Mouse (Mus musculus) frontal cortex, adult 2 months (tissue): Measurements from ENCODE around the gene Tuba8. TPM values are rescaled to one million over a fixed set of nuclear protein-coding genes. Genes with fewer than 3 reads are reported as not detected.

Experiments used
- DNase-seq, 2 experiments: peaks; one replicate each; pipeline ENCODE4 v3.0.0; 2022; ENCODE audit warnings: low spot score in 1 of 2; ENCODE audit errors: extremely low spot score in 1 of 2
- polyA plus RNA-seq: library from polyadenylated mRNA; depleted of rRNA; stranded (reverse); fragments of >200 nt; gene quantifications from 2 replicates; pipeline ENCODE4 v1.2.3, GENCODE M21; 2012; rRNA removed

The Tuba8 gene
- polyA plus RNA-seq: 15.4 and 21.0 TPM in 2 replicates

DNA sequence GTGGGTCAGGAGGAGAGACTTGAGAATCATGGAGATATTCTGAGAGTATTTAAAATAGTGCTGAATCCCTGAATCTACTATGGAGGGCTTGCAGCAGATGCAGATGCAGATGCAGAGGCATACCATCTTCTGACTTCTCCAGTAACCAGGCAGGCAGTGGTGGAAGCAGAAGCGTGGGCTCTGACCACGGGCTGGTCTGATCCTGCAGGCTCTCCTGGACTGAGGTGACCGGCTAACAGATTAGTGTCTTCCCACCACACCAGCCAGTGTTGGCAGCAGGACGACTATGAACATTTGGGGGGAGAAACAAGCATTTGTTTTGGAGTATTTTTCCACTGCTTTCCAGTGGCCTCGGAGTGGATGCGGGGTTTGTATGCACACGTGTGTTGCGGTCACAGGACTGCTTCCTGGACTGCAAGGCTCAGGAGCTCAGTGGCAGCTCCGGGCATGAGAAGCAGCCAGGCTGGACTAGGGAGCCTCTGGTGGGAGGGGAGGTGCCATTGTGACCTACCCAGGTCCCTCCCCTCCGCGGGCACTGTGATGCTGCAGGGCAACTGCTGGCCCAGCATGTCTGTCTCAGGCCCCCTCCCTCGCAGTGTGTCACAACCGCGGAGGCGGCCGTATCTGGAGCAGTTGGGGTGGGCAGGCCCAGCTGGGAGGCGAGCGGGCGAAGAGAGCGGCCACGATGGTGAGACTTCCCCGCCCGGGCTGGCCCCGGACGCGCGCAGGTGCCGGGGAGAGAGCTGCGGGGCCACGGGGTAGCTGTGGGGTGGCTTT is at the start of gene Tuba8:
TSS of gene Tuba8 (plus strand) at position 548 of the 777 bp plus-strand sequence.
- DNase-seq: peak; percentile 55 to 73

DNA sequence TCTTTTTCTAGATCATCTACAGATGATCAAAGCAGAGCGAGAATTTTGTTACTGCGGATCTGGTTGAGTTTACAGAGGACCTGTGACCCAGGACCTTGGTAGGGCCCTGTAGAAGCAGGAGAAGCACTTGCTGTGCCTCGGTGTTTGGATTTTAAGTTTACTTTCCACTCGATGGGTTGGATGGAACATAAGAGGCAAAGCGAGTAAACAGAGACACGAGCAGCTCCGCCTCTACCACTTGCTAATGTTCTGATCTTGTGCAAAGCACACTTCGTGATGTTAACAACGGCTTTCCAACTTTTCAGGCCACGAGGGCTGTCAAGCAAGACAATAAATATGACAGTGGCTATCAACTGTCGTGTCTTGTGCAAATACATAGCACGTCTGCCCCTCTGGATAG is 47.9 kb upstream of the Tuba8 start:
- DNase-seq: no peak

DNA sequence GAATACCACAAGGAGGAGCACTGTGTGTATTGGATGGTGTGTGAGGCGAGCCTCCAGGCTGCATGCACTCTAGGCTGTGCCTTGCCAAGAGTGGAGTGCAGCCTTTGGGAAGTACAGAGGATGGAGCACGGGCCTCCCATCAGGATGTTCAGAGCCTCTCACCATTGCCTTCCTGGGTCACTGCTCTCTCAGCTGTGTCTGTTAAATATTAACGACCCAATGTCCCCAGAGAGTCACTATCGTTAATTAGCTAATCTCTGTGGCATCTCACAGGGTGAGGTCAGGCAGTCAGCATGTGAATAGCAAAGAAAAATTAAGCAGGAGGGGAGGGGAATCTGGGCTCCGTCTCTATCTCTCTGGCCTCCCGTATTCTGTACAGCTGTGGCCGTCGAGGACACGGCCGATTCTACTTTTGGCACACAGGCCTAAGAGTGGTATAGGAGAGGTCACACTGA is 44.4 kb upstream of the Tuba8 start:
- no peak for DNase-seq

DNA sequence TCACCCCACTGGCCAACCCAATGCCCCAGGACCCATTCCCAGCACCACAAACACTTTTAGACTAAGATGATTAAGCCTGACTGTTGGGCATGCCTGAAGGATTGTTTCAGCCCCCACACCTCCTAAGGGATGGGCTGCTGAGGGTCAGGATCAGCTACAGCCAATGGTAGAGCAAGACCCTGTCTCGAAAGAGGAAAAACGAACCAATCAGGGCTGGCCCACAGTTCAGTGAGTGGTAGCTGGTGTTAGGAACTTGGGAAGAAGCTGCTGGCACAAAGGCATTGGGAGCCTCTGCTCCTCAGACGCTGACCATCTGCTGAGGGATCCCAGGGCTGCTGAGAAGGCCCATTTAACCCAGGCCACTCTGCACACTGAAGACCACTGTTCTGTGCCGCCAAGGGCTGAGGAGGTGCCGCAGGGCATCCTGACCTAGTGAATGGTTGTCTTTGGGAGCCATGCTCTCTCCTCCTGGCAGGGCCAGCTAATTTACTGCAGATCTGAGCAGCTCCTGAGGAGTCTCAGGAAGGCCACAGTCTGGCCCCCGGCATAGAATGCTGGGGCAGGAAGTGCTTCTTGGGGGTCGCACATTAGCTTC is 43.0 kb upstream of the Tuba8 start:
- no peak for DNase-seq

DNA sequence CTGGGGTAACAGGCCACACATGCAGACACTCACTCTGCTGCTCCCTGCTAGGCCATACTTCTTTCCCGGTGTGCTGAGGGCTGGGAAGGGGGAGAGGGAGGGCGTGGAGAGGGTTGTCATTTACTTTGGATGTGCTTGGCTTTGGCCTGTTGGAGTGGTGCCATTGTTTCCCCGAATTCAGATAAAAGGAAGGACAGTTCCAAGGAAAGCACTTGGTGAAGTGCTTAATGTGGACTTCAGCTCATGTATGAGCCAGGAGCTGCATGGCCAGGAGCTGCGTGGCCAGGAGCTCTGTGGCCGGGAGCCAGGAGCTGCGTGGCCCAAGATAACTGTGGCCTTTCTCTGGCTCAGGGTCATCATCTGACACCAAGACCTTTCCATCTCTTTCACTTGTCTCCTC is 39.4 kb upstream of the Tuba8 start:
- DNase-seq: no peak

DNA sequence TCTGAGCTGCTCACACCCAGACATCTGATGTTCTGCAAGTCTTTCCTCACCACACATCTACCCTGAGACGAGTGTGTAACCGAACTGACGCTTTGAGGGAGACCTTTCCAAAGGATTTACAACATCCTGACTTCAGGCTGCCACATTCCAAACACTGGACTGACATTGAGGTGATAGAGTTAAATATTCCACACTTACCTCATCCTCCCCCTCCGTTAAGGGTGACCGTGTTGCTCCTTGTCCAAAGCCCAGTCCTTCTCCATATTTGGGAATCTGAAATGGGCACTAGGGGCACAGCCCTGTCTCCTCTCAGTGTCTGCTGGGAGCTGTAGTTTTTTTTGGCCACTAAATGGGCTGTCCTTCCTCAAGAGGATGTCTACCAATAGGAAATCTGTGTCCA is 37.0 kb upstream of the Tuba8 start:
- DNase-seq: no peak

DNA sequence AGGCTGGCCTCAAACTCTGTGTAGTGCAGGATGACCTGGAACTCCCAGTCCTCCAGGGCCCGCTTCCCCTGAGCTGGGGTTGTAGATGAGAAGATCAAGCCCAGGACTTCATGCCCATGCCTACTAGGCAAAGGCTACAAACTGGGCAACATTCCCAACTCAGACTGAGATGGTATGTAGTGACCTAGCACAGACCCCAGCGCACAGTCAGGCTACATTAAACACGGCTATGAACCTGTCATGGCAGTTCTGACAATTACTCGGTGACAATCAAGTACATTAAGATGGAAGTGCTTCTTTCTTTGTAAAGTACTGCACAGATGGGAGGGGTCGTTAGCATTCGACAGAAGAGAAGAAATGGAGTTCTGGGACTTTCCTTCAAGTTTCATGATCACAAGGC is 35.7 kb upstream of the Tuba8 start:
- no peak for DNase-seq

DNA sequence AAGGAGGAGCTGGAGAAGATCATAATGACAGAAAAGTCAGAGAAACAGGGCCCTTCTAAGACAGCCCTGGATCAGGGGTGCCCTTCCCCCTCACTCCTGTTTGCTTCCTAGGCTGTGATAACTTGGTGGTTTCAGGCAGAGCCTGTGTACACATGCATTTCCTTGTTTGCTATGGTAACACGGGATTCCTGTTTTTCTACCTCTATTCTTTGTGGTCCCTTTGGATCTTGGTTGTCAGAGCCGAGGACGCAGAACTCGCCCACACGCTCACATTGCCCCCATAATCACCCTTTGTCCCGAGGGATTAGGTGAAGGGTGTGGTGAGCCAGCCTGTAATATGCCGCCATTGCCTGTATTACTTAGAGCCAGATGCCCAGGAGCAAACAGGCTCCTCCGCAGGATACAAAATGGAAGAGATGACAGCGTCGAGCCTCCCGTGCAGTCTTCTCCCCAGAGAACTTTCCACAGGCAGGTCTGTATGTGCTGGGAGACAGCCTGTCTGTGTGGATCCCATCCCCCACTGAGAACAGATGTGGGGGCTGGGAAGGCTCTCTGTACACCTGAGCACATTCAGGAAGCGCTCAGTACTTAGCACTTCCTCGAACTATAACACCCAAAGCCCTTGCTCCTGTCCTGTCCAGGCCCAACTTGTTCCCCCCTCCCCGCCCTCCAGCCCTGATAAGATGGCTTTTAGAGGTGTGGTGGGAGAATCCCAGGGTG is 34.3 kb upstream of the Tuba8 start:
- no peak for DNase-seq

DNA sequence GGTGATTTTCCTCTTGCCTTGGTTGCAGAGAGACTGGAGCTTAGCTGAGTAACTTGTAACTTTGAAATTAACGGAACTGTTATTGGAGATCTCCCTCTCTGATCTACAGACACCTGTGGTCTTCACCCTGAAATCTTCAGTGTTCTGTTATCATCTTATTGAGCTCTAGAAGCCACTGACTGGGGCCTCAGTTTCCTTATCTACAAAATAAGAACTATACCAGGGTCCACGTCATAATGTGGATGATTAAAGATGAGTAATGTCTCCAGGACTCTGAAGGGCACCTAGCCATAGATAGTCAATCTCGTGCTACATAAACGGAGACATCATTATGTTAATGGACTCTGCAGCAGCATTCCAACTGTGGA is 33.8 kb upstream of the Tuba8 start:
- no peak for DNase-seq

DNA sequence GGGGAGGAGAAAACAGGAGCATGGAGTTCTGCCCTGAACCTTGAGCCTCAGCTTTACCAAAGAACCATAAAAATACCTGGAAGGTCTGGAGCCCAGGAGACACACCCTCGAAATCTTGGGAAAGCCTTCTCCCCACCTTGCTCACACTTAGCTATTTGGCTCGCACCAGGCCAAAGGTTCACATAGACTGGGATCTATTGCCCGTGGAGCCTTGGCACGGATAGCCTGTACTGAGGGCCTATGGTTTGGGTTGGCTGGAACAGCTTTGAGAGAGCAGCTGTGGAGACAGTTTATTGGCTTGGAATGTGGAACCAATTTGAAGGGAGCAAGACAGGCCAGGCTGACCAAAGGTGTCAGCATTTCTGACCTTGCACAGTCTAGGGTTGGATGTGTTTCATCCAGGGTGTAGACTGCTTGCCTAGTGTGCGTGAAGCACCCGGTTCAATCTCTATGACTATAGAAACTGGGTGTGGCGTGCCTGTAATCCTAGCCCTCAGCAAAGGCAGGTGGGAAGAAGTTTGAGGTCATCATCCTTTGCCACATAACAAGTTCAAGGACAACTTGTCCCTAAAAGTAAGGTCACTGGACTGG is 33.3 kb upstream of the Tuba8 start:
- DNase-seq: no peak

DNA sequence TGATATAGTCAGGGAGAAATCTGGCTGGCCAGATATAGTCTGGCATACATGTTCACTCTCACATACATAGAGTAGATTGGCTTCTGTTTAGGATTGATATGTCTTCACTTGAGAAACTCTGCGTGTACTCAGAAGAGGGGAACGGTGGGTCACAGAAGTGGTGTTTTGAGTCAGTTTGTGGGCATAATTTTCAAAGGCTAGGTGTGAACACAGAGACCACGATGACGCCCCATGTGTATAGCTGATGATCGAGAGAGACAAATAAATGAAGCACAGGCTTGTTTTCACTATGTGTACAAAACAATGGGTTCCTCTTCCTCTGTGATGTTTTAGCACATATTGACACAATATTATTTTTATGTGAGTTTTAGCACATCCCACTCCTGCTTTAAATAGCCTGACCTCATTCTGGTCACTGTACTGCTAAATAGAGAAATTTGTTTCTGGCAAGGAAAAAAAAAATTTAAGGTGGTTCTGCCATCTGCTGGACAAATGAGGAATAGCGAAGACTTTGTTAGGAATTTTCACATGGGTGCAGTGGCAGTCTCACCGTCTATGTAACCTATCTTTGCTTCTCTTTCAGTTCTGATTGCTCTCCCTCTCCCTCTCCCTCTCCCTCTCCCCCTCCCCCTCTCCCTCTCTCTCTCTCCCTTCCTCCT is 31.7 kb upstream of the Tuba8 start:
- peak in 1 of 2 experiments; percentile 95 for DNase-seq

DNA sequence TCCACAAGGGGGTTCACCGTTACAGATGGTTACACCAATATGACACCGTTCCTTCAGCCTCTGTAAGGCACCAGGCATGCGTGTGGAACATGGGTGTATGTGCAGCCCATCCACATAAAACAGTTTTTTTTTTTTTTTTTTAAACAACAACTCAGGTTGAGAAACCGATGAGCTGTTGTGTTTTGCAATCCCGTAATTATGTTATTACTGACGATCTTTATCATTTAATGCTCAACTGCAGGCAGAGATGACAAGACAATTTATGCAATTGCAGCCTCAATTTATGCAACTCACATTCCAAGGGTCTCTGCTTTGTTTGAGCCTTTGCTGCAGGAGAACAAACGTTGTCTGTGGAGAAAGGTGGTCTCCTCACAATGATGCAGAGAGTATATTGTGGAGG is 30.6 kb upstream of the Tuba8 start:
- no peak for DNase-seq

DNA sequence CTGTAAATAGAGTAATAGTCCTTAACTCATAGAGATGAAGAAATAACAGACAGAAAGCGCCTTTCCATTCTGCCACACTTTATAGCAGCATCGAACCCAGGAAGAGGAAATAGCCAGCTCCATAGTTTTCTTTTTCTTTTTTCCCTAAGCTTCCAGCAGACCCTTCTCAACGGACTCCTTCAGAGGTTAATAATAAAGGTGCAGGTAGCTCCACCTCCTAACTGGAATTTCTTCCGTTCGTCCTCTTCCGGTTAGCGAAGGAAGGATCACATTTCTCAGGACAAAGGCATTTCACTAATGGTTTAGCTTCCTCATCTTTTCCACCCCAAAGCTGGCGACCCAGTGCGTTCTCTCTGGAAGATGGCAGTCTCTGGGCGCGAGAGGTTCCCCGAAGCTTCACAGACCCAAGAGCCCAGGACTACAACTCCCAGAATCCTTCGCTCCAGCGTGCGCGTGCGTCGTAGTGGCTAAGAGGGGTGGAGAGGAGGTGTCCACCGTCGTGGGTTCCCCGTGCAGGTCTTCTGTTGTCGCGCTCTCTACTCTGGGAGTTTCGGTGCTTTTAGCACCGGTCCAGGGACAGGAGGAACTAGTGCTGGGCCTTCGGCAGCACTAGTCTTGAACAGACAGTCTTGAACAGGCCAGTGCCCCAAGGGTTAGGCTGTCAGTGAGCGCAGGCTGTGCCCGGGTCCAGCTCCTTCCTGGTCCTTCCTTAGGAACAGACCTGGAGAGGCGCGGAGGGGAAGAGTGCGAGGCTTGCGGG is 26.9 kb upstream of the Tuba8 start, which contains the start of gene Pex26:
TSS of gene Pex26 (plus strand) at position 254 of the 760 bp plus-strand sequence.
- DNase-seq: peak; percentile 88 to 94

DNA sequence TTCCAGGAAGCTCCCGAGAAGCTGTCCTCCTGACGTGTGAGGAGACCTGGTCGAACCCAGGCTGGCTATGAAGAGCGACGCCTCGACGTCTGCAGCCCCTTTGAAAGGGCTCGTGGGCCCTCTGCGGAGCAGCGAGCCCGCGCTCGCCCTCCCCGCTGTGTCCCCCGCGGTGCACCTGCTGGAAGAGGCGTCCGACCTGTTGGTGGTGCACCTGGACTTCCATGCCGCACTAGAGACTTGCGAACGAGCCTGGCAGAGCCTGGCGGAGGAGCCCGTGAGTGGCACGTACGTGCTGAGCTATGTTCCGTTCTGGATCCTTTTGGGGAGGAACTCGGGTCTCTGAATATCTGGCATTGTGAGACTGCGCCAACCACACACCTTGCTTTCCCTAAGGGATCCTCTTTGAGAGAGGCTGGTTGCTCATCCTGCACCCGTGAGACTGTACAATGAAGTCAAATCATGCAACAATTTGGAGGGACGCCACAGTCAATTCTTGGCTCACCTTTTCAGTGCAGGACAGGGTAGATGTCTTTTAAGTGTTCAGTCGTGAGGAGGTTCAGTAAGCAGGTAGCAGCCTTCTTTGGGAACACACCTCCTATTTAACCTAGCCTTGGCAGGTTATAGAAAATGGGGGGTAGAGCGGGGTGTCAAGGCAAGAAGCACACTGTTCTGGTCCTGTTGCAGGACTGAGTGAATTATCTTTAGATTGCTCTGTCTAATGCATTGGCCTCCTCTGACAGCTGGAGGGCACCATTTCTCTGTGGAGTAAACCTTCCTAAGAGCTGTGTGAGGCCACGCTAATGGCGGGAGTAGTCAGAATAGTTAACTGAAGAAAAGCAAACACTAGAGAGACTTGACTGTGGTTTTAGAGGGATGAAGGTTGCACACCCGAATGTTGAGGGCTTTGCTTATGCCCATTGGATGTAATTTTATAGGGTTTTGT is 26.0 kb upstream of the Tuba8 start:
- DNase-seq: peak in 1 of 2 experiments; percentile 72

DNA sequence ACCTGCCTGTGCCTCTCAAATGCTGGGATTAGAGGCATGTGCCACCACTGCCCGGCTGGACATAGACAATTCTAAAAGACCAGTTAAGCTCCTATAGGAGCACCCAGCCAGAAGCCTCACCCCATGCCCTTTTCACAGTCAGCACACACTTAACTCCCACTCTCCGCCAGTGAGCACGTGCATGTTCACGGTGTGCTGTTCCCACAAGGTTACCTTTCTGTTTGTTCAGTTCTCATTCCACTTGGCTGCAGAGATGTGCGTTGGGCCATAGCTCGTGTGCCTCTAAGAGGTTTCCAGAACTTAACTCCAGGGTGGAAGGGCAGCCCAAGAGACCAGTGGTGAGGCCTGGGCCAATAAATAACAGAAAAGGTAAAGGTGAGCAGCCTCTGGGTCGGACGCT is 25.3 kb upstream of the Tuba8 start:
- DNase-seq: no peak

DNA sequence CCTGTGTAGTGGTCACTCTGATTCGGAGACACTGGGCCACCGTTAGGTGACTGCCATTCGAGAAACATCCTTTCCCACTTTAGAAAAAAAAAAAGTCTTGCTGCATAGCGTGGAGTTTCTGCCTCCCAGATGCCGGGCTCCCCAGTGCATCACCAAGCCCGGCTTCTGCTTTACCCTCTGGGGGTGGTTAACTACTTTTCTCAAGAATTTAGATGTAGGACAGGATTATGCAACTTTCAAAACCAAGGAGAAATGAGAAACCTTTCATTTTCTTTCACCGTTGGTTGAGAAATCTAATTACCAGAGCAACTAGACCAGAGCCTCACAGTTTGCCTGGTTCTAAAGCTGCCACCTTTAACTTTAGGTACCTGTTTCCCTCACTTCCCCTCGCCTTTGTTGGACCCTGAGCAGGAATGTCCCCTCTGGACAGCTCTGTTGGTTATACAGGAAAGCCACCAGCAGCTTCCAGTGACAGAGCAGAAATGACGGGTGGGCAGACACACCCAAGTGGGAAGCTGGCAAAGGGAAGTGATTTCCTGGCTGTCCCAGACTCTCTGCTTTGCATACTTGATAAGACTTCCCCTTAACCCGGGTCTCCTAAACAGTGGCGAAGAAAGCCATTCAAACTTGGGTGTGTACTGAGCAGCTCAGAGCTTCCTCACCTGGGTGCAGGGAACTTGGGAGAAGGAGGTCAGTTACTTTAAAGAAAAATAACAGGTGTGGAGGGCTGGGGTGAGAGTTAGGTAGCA is 19.1 kb upstream of the Tuba8 start:
- DNase-seq: no peak

DNA sequence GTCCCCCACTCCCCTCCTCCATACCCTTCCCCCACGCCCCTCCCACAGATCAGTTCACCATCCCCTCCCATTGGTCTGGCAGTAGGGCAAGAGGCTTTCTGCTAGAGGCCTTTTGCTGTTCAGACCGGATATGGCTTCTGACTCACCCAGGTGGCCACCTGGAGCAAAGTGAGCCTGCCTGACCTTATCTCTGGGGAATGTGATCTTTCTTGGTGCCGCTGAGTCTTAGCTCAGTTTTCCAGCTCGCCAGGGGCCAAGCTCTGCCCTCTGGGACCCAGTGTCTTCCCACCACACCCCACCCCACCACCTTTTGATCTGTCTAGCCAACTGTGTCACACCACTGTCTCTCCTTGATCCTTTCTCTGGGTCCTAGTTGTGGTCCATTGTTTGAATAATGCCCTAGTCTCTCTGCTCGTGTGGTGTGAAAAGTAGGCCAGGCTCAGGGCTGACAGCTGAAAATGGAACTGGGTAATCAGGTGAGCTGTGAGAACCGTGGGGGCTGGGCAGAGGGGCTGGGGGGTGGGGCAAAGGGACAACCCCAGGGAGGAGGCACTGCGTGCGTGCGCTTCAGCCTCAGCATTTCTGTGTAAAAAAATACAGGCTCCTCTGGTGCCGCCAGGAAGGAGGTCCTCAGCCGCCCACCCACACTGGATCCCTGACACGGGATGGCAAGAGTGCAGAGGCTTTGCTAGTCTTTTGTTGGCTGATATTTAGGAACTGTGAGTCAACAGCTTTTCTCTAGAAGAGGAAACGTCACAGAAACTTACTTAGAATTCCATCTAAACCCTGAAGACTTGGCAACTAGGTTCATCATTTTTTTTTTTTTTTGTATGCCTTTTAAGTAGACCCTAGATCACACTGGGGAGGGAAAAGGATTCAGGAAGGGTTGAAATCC is 16.2 kb upstream of the Tuba8 start:
- peak in 1 of 2 experiments; percentile 43 for DNase-seq
